In genomic region chr17:24209043-24209915, GRCm38 (mm10) we compare ENCODE assay signal across 8 mouse cellular contexts. TPM values are rescaled to one million over a fixed set of nuclear protein-coding genes. Genes with fewer than 3 reads are reported as not detected.
A peak's percentile ranks its signal among the peaks of the same experiment; 100 is the strongest.
DNase-seq lines count a peak whose midpoint lies in the region; ATAC-seq lines count a peak whose summit lies in the region.

Ntn3 (minus strand) TSS chr17:24209531.

- DNase-seq in cerebellum, adult 9-10 months, result peak; percentile 73
- peak; percentile 84 for DNase-seq in liver, embryonic 11.5 days (ENCODE audit: low spot score)
- peak; percentile 80 for DNase-seq in neural tube, embryonic 11.5 days (ENCODE audit: low spot score)
- DNase-seq in urinary bladder, postnatal 25 days (ENCODE audit: low spot score), result peak; percentile 37

- H3K4me2 ChIP-seq in forebrain, embryonic 16.5 days (ENCODE audit: low read length), result peak within 1 kb of the TSS; percentile 96
- peak within 1 kb of the TSS; percentile 82 for H3K4me2 ChIP-seq in hindbrain, embryonic 16.5 days (ENCODE audit: low read length)
- H3K4me2 ChIP-seq in liver, embryonic 11.5 days, result peak within 1 kb of the TSS; percentile 100
- peak within 1 kb of the TSS; percentile 93 for H3K4me2 ChIP-seq in neural tube, embryonic 11.5 days (ENCODE audit: low read depth)

- peak within 1 kb of the TSS; percentile 78 for H3K9ac ChIP-seq in forebrain, embryonic 16.5 days (replicated peaks; ENCODE audit: low read depth, low read length)
- H3K9ac ChIP-seq in hindbrain, embryonic 16.5 days (ENCODE audit: low read depth, low read length), result peak within 1 kb of the TSS; percentile 80
- peak within 1 kb of the TSS; percentile 80 for H3K9ac ChIP-seq in liver, embryonic 11.5 days (ENCODE audit: low read depth, low read length)
- H3K9ac ChIP-seq in neural tube, embryonic 11.5 days (ENCODE audit: low read length), result peak within 1 kb of the TSS; percentile 72

- peaks cover 70% of the 10 kb centered on the region for H3K27me3 ChIP-seq in megakaryocyte, embryonic 14.5 days (replicated peaks)
- H3K27me3 ChIP-seq in forebrain, embryonic 16.5 days (replicated peaks; ENCODE audit: control insufficient read depth, insufficient read depth, low read length), result peaks cover 8% of the 10 kb centered on the region; the same call in 1 of the 2 replicates
- no peaks in the 10 kb centered on the region for H3K27me3 ChIP-seq in hindbrain, embryonic 16.5 days (replicated peaks; ENCODE audit: control insufficient read depth, insufficient read depth, low read length)
- H3K27me3 ChIP-seq in liver, embryonic 11.5 days (replicated peaks; ENCODE audit: control insufficient read depth, insufficient read depth, low read length), result peaks cover 25% of the 10 kb centered on the region
- peaks cover 20% of the 10 kb centered on the region for H3K27me3 ChIP-seq in neural tube, embryonic 11.5 days (ENCODE audit: control insufficient read depth, insufficient read depth, low read length)

- no peaks in the 10 kb centered on the region for H3K9me3 ChIP-seq in megakaryocyte, embryonic 14.5 days
- H3K9me3 ChIP-seq in forebrain, embryonic 16.5 days (ENCODE audit: control insufficient read depth, low read length), result no peaks in the 10 kb centered on the region
- no peaks in the 10 kb centered on the region for H3K9me3 ChIP-seq in hindbrain, embryonic 16.5 days (ENCODE audit: control insufficient read depth, low read length)
- H3K9me3 ChIP-seq in liver, embryonic 11.5 days (ENCODE audit: control insufficient read depth, low read length), result no peaks in the 10 kb centered on the region
- H3K9me3 ChIP-seq in neural tube, embryonic 11.5 days (ENCODE audit: control insufficient read depth, low read length), result no peaks in the 10 kb centered on the region

- H3K4me1 ChIP-seq in megakaryocyte, embryonic 14.5 days, result peaks cover 76% of the 10 kb centered on the region
- peaks cover 66% of the 10 kb centered on the region for H3K4me1 ChIP-seq in forebrain, embryonic 16.5 days (replicated peaks; ENCODE audit: control insufficient read depth, insufficient read depth, low read length)
- peaks cover 65% of the 10 kb centered on the region for H3K4me1 ChIP-seq in hindbrain, embryonic 16.5 days (ENCODE audit: control insufficient read depth, insufficient read depth, low read depth, low read length)
- peaks cover 74% of the 10 kb centered on the region for H3K4me1 ChIP-seq in liver, embryonic 11.5 days (replicated peaks; ENCODE audit: control insufficient read depth, insufficient read depth, low read length)
- H3K4me1 ChIP-seq in neural tube, embryonic 11.5 days (ENCODE audit: control insufficient read depth, insufficient read depth, low read length), result peaks cover 44% of the 10 kb centered on the region

- ATAC-seq in megakaryocyte, adult 5-6 weeks (ENCODE audit: poor library complexity, severe bottlenecking), result no peak
- peak; percentile 24 for ATAC-seq in forebrain, embryonic 16.5 days
- peak; percentile 15 for ATAC-seq in hindbrain, embryonic 16.5 days
- peak; percentile 85 for ATAC-seq in liver, embryonic 11.5 days (replicated peaks; ENCODE audit: low FRiP score)
- ATAC-seq in neural tube, embryonic 11.5 days (ENCODE audit: insufficient read depth, low FRiP score, low TSS enrichment), result peak; percentile 25

- H3K27ac ChIP-seq in forebrain, embryonic 16.5 days (ENCODE audit: low read length), result peak within 1 kb of the TSS; percentile 59
- H3K27ac ChIP-seq in hindbrain, embryonic 16.5 days (ENCODE audit: low read depth, low read length), result peak within 1 kb of the TSS; percentile 62
- peak within 1 kb of the TSS; percentile 97 for H3K27ac ChIP-seq in liver, embryonic 11.5 days (ENCODE audit: low read depth, low read length)
- peak within 1 kb of the TSS; percentile 61 for H3K27ac ChIP-seq in neural tube, embryonic 11.5 days (ENCODE audit: low read depth, low read length)

- WGBS in forebrain, embryonic 16.5 days, result under 1% methylated on average over 38 of the region's 43 CpGs
- WGBS in hindbrain, embryonic 16.5 days, result under 1% methylated on average over 30 of the region's 43 CpGs
- 2% methylated on average over 42 of the region's 43 CpGs for WGBS in liver, embryonic 11.5 days
- WGBS in neural tube, embryonic 11.5 days, result 1% methylated on average over 34 of the region's 43 CpGs

- H3K4me3 ChIP-seq in megakaryocyte, embryonic 14.5 days (replicated peaks), result peak within 1 kb of the TSS; percentile 89
- peak within 1 kb of the TSS; percentile 54 for H3K4me3 ChIP-seq in forebrain, embryonic 16.5 days (replicated peaks; ENCODE audit: low read length)
- peak within 1 kb of the TSS; percentile 50 for H3K4me3 ChIP-seq in hindbrain, embryonic 16.5 days (ENCODE audit: low read length)
- peak within 1 kb of the TSS; percentile 72 for H3K4me3 ChIP-seq in liver, embryonic 11.5 days (ENCODE audit: low read depth, low read length)
- H3K4me3 ChIP-seq in neural tube, embryonic 11.5 days (ENCODE audit: low read depth, low read length), result peak within 1 kb of the TSS; percentile 44

- H3K36me3 ChIP-seq in megakaryocyte, embryonic 14.5 days (replicated peaks; ENCODE audit: low read length), result peaks cover under 1% of the 10 kb centered on the region
- H3K36me3 ChIP-seq in forebrain, embryonic 16.5 days (ENCODE audit: control insufficient read depth, insufficient read depth), result no peaks in the 10 kb centered on the region
- no peaks in the 10 kb centered on the region for H3K36me3 ChIP-seq in hindbrain, embryonic 16.5 days (ENCODE audit: control insufficient read depth, insufficient read depth, low read length)
- H3K36me3 ChIP-seq in liver, embryonic 11.5 days (ENCODE audit: control insufficient read depth, insufficient read depth, low read length), result no peaks in the 10 kb centered on the region
- H3K36me3 ChIP-seq in neural tube, embryonic 11.5 days (ENCODE audit: control insufficient read depth, insufficient read depth, low read length), result no peaks in the 10 kb centered on the region

RNA-seq across cellular contexts. Expression of gene Ntn3, which starts in this region (rescaled TPM):
- polyA plus RNA-seq in megakaryocyte, embryonic 14.5 days (2012; ENCODE audit: insufficient read depth, low replicate concordance), result 0.25 TPM in 1 of 2 replicates, not detected in the other
- 0.11 TPM in 1 of 2 replicates, not detected in the other for total RNA-seq in megakaryocyte, adult 5-6 weeks (2015)
- total RNA-seq in megakaryocyte, adult 5-6 weeks (2017), result 0.08 TPM in 1 of 2 replicates, not detected in the other
- 4.7 and 5.2 TPM in 2 replicates for polyA plus RNA-seq in forebrain, embryonic 16.5 days (2015; fragmentation: Nextera tagmentation; extraction: Ambion mirVana)
- 4.5 and 4.6 TPM in 2 replicates for polyA plus RNA-seq in hindbrain, embryonic 16.5 days (2015; fragmentation: Nextera tagmentation; extraction: Ambion mirVana)
- 2.3 and 2.7 TPM in 2 replicates for polyA plus RNA-seq in liver, embryonic 11.5 days (2014; fragmentation: Nextera tagmentation; extraction: Ambion mirVana)
- 4.0 and 4.7 TPM in 2 replicates for polyA plus RNA-seq in neural tube, embryonic 11.5 days (2014; fragmentation: Nextera tagmentation; extraction: Ambion mirVana)
